Mouse (Mus musculus): ENCODE measurements at regions not wholly inside any gene's neighbourhood (a gene's known extent, or its start where the extent isn't known, plus 50 kb on each side); places are given as distances from the start of the nearest gene placed in this dataset.

DNA sequence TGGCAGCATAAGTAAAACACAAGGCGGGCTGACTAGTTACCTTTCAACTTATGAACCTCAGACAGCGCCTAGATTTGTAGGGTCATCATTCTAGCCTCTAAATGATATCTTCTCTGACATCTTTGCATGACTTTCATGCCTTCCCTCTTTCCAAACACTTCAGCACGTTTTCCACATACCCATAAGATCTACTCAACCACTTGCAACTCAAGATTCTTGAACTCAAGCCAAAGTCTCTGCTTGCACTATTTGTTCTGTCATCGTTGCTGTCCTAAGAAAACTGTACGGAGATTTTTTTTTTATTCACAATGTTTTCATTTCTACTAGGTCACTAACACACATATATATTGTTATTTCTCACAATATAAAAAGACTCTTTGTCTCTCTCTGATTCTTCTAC lies 150.8 kb upstream of the Lsm8 start:
- H3K4me3 ChIP-seq (replicated peaks; ENCODE audit: low read depth, low read length): no peak overlapping the region
- TF ChIP-seq CTCF (IDR thresholded peaks at IDR 0.05; ENCODE audit: low read depth): no peak
- WGBS: 64% methylated on average over 5 of the region's 5 CpGs
- 0 out of 2 replicates have a peak, but pooled peaks cover 4% of the 10 kb centered on the region for H3K4me1 ChIP-seq (replicated peaks; ENCODE audit: insufficient read depth, low read length)
- ATAC-seq (replicated peaks; ENCODE audit: low FRiP score, low read depth) (no peak), DNase-seq (ENCODE audit: low spot score) (no peak)
- no peaks in the 10 kb centered on the region for H3K9me3 ChIP-seq (replicated peaks; ENCODE audit: low read length)
- no peaks in the 10 kb centered on the region for H3K36me3 ChIP-seq (ENCODE audit: insufficient read depth, low read length)
- H3K27me3 ChIP-seq (ENCODE audit: insufficient read depth, low read length): no peaks in the 10 kb centered on the region
- no peak overlapping the region for H3K27ac ChIP-seq
- H3K9ac ChIP-seq (ENCODE audit: low read depth, low read length): no peak overlapping the region
- no peak overlapping the region for H3K4me2 ChIP-seq (ENCODE audit: low read length)

- H3K27ac ChIP-seq: no peak overlapping the region
- 0 out of 2 replicates have a peak, but pooled peaks cover 4% of the 10 kb centered on the region for H3K4me1 ChIP-seq (replicated peaks; ENCODE audit: insufficient read depth, low read length)
- no peak overlapping the region for H3K9ac ChIP-seq (ENCODE audit: low read depth, low read length)
- ATAC-seq (replicated peaks; ENCODE audit: low FRiP score, low read depth) (no peak), DNase-seq (ENCODE audit: low spot score) (peak; percentile 22)
- no peak overlapping the region for H3K4me2 ChIP-seq (ENCODE audit: low read length)
- H3K4me3 ChIP-seq (replicated peaks; ENCODE audit: low read depth, low read length): no peak overlapping the region
- TF ChIP-seq CTCF (IDR thresholded peaks at IDR 0.05; ENCODE audit: low read depth): no peak
- H3K9me3 ChIP-seq (replicated peaks; ENCODE audit: low read length): no peaks in the 10 kb centered on the region
- H3K27me3 ChIP-seq (ENCODE audit: insufficient read depth, low read length): no peaks in the 10 kb centered on the region
- no peaks in the 10 kb centered on the region for H3K36me3 ChIP-seq (ENCODE audit: insufficient read depth, low read length)
- 53% methylated on average over 4 of the region's 4 CpGs for WGBS
Observed at GRCm38 (mm10) chr6:18698989-18699728, 149.2 kb upstream of the Lsm8 start.

DNA sequence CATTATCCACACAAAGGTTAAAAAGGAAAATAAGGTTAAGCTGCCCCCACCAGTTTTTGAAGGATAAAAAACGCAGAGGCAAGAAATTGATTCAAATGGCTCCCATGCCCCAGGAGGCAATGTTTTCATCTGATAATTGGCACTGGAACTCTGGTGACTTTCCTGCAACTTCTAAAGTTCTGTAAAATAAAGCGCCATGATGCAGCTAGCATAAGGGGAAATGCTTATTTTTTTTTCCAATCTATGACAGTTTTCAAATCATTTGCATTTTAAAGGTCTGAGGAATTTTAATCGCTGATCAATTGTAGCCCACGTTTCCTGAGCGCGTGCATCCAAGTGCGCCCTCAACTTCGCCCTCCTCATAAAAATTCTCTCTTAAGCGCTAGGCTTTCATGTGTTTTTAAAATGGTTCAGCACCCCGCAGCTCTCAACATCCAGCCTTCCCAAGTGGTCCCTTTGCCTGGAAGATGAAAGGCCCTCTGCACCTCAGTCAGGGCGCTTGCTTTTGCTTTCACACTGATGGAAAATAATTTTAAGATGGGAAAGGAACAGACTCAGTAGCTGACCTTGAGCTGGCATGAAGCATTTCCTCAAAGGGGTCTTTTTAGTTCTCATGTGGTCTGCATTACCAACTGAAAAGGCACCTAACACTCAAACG lies 148.5 kb upstream of the Lsm8 start:
- Histone ChIP-seq H3K27me3 (ENCODE audit: insufficient read depth, low read length) (no peaks in the 10 kb centered on the region), H3K27ac (no peak overlapping the region), H3K9me3 (replicated peaks; ENCODE audit: low read length) (no peaks in the 10 kb centered on the region), H3K9ac (ENCODE audit: low read depth, low read length) (no peak overlapping the region), H3K4me3 (replicated peaks; ENCODE audit: low read depth, low read length) (no peak overlapping the region), H3K4me1 (replicated peaks; ENCODE audit: insufficient read depth, low read length) (0 out of 2 replicates have a peak, but pooled peaks cover 4% of the 10 kb centered on the region), H3K36me3 (ENCODE audit: insufficient read depth, low read length) (no peaks in the 10 kb centered on the region), H3K4me2 (ENCODE audit: low read length) (no peak overlapping the region)
- ATAC-seq (replicated peaks; ENCODE audit: low FRiP score, low read depth) (no peak), DNase-seq (ENCODE audit: low spot score) (no peak)
- TF ChIP-seq CTCF (IDR thresholded peaks at IDR 0.05; ENCODE audit: low read depth): no peak
- 19% methylated on average over 12 of the region's 12 CpGs for WGBS

- ATAC-seq (replicated peaks; ENCODE audit: low FRiP score, low read depth) (no peak), DNase-seq (ENCODE audit: low spot score) (no peak)
- Histone ChIP-seq H3K27ac (no peak overlapping the region), H3K27me3 (ENCODE audit: insufficient read depth, low read length) (no peaks in the 10 kb centered on the region), H3K9me3 (replicated peaks; ENCODE audit: low read length) (no peaks in the 10 kb centered on the region), H3K4me3 (replicated peaks; ENCODE audit: low read depth, low read length) (no peak overlapping the region), H3K36me3 (ENCODE audit: insufficient read depth, low read length) (no peaks in the 10 kb centered on the region), H3K4me1 (replicated peaks; ENCODE audit: insufficient read depth, low read length) (no peaks in the 10 kb centered on the region), H3K9ac (ENCODE audit: low read depth, low read length) (no peak overlapping the region), H3K4me2 (ENCODE audit: low read length) (no peak overlapping the region)
- no peak for TF ChIP-seq CTCF (IDR thresholded peaks at IDR 0.05; ENCODE audit: low read depth)
- 96% methylated on average over 1 of the region's 1 CpGs for WGBS
Observed at GRCm38 (mm10) chr6:18710763-18711162, 137.6 kb upstream of the Lsm8 start.

DNA sequence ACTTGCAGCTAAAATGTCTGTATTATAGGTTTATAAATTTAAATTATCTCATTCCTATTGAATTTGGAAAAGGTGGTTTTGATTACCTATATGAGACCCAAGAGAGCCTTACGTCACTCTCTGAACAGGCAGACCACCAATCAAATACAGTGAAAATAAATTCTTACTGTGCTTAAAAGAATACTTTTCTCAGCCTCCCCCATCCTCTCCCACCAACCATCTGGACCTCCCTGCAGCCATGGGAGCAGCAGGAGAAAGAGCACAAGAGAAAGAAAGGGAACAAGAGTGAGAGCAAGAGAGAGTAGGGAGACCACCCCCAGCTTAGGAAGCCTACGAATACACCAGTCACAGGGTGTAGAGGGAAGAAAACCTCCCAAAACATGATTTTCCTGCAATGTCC lies 99.5 kb upstream of the Lsm8 start:
- no peak overlapping the region for H3K4me2 ChIP-seq (ENCODE audit: low read length)
- TF ChIP-seq CTCF (IDR thresholded peaks at IDR 0.05; ENCODE audit: low read depth): no peak
- H3K4me3 ChIP-seq (replicated peaks; ENCODE audit: low read depth, low read length): no peak overlapping the region
- no peaks in the 10 kb centered on the region for H3K36me3 ChIP-seq (ENCODE audit: insufficient read depth, low read length)
- no peaks in the 10 kb centered on the region for H3K9me3 ChIP-seq (replicated peaks; ENCODE audit: low read length)
- WGBS: 72% methylated on average over 2 of the region's 2 CpGs
- H3K9ac ChIP-seq (ENCODE audit: low read depth, low read length): no peak overlapping the region
- H3K27ac ChIP-seq: no peak overlapping the region
- no peaks in the 10 kb centered on the region for H3K27me3 ChIP-seq (ENCODE audit: insufficient read depth, low read length)
- DNase-seq (ENCODE audit: low spot score) (no peak), ATAC-seq (replicated peaks; ENCODE audit: low FRiP score, low read depth) (no peak)
- H3K4me1 ChIP-seq (replicated peaks; ENCODE audit: insufficient read depth, low read length): no peaks in the 10 kb centered on the region

DNA sequence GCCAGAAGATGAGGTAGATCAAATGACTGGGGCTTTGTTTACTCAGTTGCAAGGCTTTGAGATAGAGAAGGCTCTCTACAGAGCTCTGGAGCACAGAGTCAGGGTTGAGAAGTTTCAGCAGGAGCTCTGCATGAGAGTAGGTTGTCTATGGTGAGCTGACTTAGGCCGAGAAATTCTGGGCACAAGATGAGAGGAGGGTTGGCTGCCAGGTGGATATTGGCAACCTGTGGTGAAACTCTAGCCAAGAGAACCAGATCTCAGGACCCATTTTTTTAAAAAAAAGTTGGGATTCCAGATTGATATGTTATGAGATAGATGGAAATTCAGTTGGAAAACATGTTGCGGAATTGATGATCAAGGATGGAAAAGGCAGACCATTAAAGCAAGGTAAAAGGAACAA lies 83.8 kb upstream of the Lsm8 start:
- Histone ChIP-seq H3K27ac (no peak overlapping the region), H3K4me2 (ENCODE audit: low read length) (no peak overlapping the region), H3K27me3 (ENCODE audit: insufficient read depth, low read length) (no peaks in the 10 kb centered on the region), H3K4me3 (replicated peaks; ENCODE audit: low read depth, low read length) (no peak overlapping the region), H3K9ac (ENCODE audit: low read depth, low read length) (no peak overlapping the region), H3K36me3 (ENCODE audit: insufficient read depth, low read length) (no peaks in the 10 kb centered on the region), H3K4me1 (replicated peaks; ENCODE audit: insufficient read depth, low read length) (no peaks in the 10 kb centered on the region), H3K9me3 (replicated peaks; ENCODE audit: low read length) (no peaks in the 10 kb centered on the region)
- no peak for TF ChIP-seq CTCF (IDR thresholded peaks at IDR 0.05; ENCODE audit: low read depth)
- no peak for ATAC-seq (replicated peaks; ENCODE audit: low FRiP score, low read depth)
- no peak for DNase-seq (ENCODE audit: low spot score)
- 86% methylated on average over 2 of the region's 2 CpGs for WGBS
